Mouse (Mus musculus): ENCODE data around the gene Gm42906. TPM values are rescaled to one million over a fixed set of nuclear protein-coding genes. Genes with fewer than 3 reads are reported as not detected.

Gm42906 gene
- polyA plus RNA-seq, 1 experiment from 2014 or later, result not detected

GRCm38 (mm10) chr5:151396119-151396518 lies 31.8 kb downstream of the Gm42906 start:
- WGBS, result 55% methylated on average over 4 of the region's 4 CpGs
- Histone ChIP-seq H3K4me2 (no peak overlapping the region), H3K4me1 (ENCODE audit: insufficient read depth) (peaks cover 9% of the 10 kb centered on the region), H3K27ac (ENCODE audit: low read depth) (no peak overlapping the region), H3K4me3 (ENCODE audit: low read depth, low read length) (no peak overlapping the region), H3K9ac (no peak overlapping the region), H3K9me3 (ENCODE audit: low read depth, low read length) (no peaks in the 10 kb centered on the region), H3K27me3 (ENCODE audit: insufficient read depth, low read length) (no peaks in the 10 kb centered on the region), H3K36me3 (ENCODE audit: insufficient read depth) (no peaks in the 10 kb centered on the region)
- ATAC-seq (ENCODE audit: insufficient read depth) (no peak), DNase-seq (no peak)
- TF ChIP-seq CTCF (IDR thresholded peaks at IDR 0.05; ENCODE audit: low read depth), result no peak

GRCm38 (mm10) chr5:151394690-151395089 lies 33.3 kb downstream of the Gm42906 start:
- Histone ChIP-seq H3K27ac (ENCODE audit: low read depth) (peak overlapping the region; percentile 72), H3K36me3 (ENCODE audit: insufficient read depth) (no peaks in the 10 kb centered on the region), H3K27me3 (ENCODE audit: insufficient read depth, low read length) (no peaks in the 10 kb centered on the region), H3K4me3 (ENCODE audit: low read depth, low read length) (no peak overlapping the region), H3K9me3 (ENCODE audit: low read depth, low read length) (no peaks in the 10 kb centered on the region), H3K4me2 (no peak overlapping the region), H3K4me1 (ENCODE audit: insufficient read depth) (peaks cover 9% of the 10 kb centered on the region), H3K9ac (no peak overlapping the region)
- DNase-seq (peak; percentile 56), ATAC-seq (ENCODE audit: insufficient read depth) (peak; percentile 22; the same call in 1 of the 2 replicates)
- 28% methylated on average over 5 of the region's 5 CpGs for WGBS
- TF ChIP-seq CTCF (IDR thresholded peaks at IDR 0.05; ENCODE audit: low read depth), result no peak

GRCm38 (mm10) chr5:151393821-151394662 lies 33.9 kb downstream of the Gm42906 start:
- H3K27me3 ChIP-seq (ENCODE audit: insufficient read depth, low read length), result no peaks in the 10 kb centered on the region
- H3K27ac ChIP-seq (ENCODE audit: low read depth), result peak overlapping the region; percentile 72
- ATAC-seq (ENCODE audit: insufficient read depth), result peak; percentile 82; the same call in 1 of the 2 replicates
- H3K9me3 ChIP-seq (ENCODE audit: low read depth, low read length), result no peaks in the 10 kb centered on the region
- H3K4me1 ChIP-seq (ENCODE audit: insufficient read depth), result peaks cover 9% of the 10 kb centered on the region
- 43% methylated on average over 7 of the region's 7 CpGs for WGBS
- DNase-seq, result peak; percentile 55
- no peak overlapping the region for H3K9ac ChIP-seq
- no peak for TF ChIP-seq CTCF (IDR thresholded peaks at IDR 0.05; ENCODE audit: low read depth)
- no peaks in the 10 kb centered on the region for H3K36me3 ChIP-seq (ENCODE audit: insufficient read depth)
- no peak overlapping the region for H3K4me2 ChIP-seq
- H3K4me3 ChIP-seq (ENCODE audit: low read depth, low read length), result no peak overlapping the region

GRCm38 (mm10) chr5:151389827-151390226 lies 38.1 kb downstream of the Gm42906 start:
- Histone ChIP-seq H3K9me3 (ENCODE audit: low read depth, low read length) (no peaks in the 10 kb centered on the region), H3K4me2 (no peak overlapping the region), H3K27me3 (ENCODE audit: insufficient read depth, low read length) (no peaks in the 10 kb centered on the region), H3K4me3 (ENCODE audit: low read depth, low read length) (no peak overlapping the region), H3K27ac (ENCODE audit: low read depth) (no peak overlapping the region), H3K9ac (no peak overlapping the region), H3K4me1 (ENCODE audit: insufficient read depth) (peaks cover 9% of the 10 kb centered on the region), H3K36me3 (ENCODE audit: insufficient read depth) (no peaks in the 10 kb centered on the region)
- no peak for DNase-seq
- 37% methylated on average over 1 of the region's 1 CpGs for WGBS
- no peak for TF ChIP-seq CTCF (IDR thresholded peaks at IDR 0.05; ENCODE audit: low read depth)
- ATAC-seq (ENCODE audit: insufficient read depth), result no peak

GRCm38 (mm10) chr5:151379896-151380295 lies 48.1 kb downstream of the Gm42906 start:
- no peak for ATAC-seq (ENCODE audit: insufficient read depth)
- Histone ChIP-seq H3K27ac (ENCODE audit: low read depth) (no peak overlapping the region), H3K4me1 (ENCODE audit: insufficient read depth) (no peaks in the 10 kb centered on the region), H3K27me3 (ENCODE audit: insufficient read depth, low read length) (no peaks in the 10 kb centered on the region), H3K9me3 (ENCODE audit: low read depth, low read length) (no peaks in the 10 kb centered on the region), H3K36me3 (ENCODE audit: insufficient read depth) (no peaks in the 10 kb centered on the region), H3K4me3 (ENCODE audit: low read depth, low read length) (no peak overlapping the region), H3K9ac (no peak overlapping the region), H3K4me2 (no peak overlapping the region)
- no peak for DNase-seq
- no peak for TF ChIP-seq CTCF (IDR thresholded peaks at IDR 0.05; ENCODE audit: low read depth)
- WGBS, result 85% methylated on average over 2 of the region's 2 CpGs

GRCm38 (mm10) chr5:151379210-151379609 lies 48.8 kb downstream of the Gm42906 start:
- 78% methylated on average over 2 of the region's 2 CpGs for WGBS
- no peak for TF ChIP-seq CTCF (IDR thresholded peaks at IDR 0.05; ENCODE audit: low read depth)
- no peaks in the 10 kb centered on the region for H3K27me3 ChIP-seq (ENCODE audit: insufficient read depth, low read length)
- H3K4me3 ChIP-seq (ENCODE audit: low read depth, low read length), result no peak overlapping the region
- DNase-seq (no peak), ATAC-seq (ENCODE audit: insufficient read depth) (no peak)
- H3K4me2 ChIP-seq, result no peak overlapping the region
- H3K27ac ChIP-seq (ENCODE audit: low read depth), result no peak overlapping the region
- no peaks in the 10 kb centered on the region for H3K4me1 ChIP-seq (ENCODE audit: insufficient read depth)
- no peaks in the 10 kb centered on the region for H3K9me3 ChIP-seq (ENCODE audit: low read depth, low read length)
- H3K36me3 ChIP-seq (ENCODE audit: insufficient read depth), result no peaks in the 10 kb centered on the region
- no peak overlapping the region for H3K9ac ChIP-seq

- Histone ChIP-seq H3K4me2 (no peak overlapping the region), H3K36me3 (ENCODE audit: insufficient read depth) (no peaks in the 10 kb centered on the region), H3K4me3 (ENCODE audit: low read depth, low read length) (no peak overlapping the region), H3K27me3 (ENCODE audit: insufficient read depth, low read length) (no peaks in the 10 kb centered on the region), H3K4me1 (ENCODE audit: insufficient read depth) (no peaks in the 10 kb centered on the region), H3K9ac (no peak overlapping the region), H3K9me3 (ENCODE audit: low read depth, low read length) (no peaks in the 10 kb centered on the region), H3K27ac (ENCODE audit: low read depth) (no peak overlapping the region)
- no peak for DNase-seq
- 73% methylated on average over 4 of the region's 4 CpGs for WGBS
- ATAC-seq (ENCODE audit: insufficient read depth), result no peak
- no peak for TF ChIP-seq CTCF (IDR thresholded peaks at IDR 0.05; ENCODE audit: low read depth)
Measured at GRCm38 (mm10) chr5:151376931-151377330, 51.0 kb downstream of the Gm42906 start.

Data from lung, embryonic 14.5 days (tissue).